Mouse (Mus musculus) urinary bladder, postnatal 10 days (tissue): ENCODE data around the gene Mum1.
"Not testable (repeated sequence)": the region's sequence is repeated elsewhere in the genome, so short reads cannot be mapped to it uniquely, and the experiment has no call there.

Experiments
- DNase-seq: peaks from one replicate; pipeline ENCODE4 v3.0.0; 2022; ENCODE audit warnings: low spot score

Gene Mum1

DNA sequence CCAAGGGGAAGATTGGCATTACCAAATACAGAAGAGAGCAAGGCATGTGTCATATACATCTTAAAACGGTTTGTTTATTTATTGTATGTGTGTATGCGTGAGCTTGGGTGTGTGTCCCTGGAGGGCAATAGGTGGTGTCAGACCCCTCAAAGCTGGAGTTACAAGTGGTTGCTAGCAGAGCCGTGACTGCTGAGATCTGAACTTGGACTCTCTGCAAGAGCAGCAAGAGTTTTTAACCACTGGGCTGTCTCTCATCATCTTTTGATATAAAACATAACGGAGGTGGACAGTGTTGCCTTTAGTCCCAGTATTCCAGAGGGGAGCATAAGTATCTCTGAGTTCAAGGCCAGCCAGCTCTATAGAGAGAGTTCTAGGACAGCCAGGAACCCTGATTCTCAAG is 18.0 kb upstream of the Mum1 start:
- DNase-seq: no peak

DNA sequence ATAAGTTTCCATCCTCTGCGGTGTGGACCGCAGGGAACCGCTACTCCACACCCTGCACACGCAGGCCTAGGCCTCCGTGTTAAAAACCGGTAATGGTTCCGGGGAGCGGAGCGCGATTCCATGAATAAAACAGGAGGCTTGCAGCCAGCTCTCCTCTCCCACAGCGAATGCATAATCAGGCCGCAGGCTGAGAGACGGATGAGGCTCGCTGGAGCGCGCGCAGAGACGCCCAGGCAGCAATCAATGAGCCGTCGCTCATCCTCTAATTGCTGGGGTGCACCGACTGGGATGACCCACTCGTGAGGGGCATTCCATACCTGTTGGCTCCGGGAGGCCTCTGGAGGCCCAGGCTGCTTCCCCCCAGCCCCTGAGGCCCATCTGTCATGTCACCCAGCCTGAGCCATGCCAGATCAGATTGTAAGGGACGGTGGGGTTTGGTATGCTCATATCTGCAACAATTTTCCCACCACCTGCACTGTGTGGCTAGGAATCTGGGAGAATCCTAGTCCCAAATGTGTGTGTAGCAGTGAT is 17.3 kb upstream of the Mum1 start:
- no peak for DNase-seq

DNA sequence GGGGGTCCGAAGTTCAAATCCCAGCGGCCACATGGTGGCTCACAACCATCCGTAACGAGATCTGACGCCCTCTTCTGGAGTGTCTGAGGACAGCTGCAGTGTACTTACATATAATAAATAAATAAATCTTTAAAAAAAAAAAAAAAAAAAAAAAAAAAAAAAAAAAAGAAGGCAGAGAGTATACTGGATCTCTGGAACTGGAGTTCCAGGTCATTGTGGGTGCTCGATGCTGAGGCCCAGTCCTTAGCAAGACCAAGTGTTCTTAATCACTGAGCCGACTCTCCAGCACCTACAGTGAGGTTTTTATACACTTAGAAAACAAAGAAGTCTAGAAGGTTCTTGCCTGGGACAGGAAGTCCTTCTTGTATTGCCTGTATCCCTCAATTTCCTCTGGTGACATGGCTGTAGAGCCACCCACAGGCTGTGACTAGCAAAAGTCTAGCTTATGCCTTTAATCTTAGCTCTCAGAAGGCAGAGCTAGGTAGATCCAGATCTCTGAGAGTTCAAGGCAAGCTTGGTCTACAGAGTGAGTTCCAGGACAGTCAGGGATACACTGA is 14.6 kb upstream of the Mum1 start:
- not testable (repeated sequence) for DNase-seq

DNA sequence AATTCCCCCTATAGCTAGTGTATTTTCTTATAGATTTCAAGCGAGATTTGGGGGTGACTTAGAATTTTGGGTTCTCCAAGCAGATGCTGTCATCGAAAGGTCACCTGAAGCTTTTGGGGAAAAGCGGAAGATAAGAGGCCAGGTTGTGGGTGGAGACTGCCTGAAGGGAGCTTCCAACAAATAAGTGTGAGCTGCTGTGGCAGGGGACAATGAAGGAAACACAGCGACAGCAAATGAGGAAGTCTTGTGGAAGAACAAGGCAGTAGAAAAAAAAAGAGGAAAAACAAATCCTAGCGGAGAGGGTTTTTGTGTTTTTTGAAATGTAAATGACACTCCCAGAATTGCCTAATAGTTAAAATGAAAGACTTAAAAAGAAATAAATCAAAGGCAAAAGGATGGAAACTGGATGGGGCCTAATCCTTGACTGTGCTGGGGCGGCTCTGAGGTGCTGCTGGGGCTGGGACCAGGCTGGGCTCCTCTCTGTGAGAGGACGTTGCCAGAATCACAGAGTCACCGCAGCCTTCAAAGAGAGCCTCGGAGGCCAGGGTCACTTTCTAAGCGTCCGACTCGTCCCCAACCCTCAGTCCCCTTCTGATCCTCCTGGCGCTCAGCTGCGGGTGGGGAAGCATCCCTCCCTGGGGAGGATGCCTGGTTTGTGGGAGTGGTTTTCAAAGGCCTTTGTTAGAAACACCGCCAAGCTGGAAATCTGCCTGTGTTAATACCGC is 11.0 kb upstream of the Mum1 start:
- no peak for DNase-seq

DNA sequence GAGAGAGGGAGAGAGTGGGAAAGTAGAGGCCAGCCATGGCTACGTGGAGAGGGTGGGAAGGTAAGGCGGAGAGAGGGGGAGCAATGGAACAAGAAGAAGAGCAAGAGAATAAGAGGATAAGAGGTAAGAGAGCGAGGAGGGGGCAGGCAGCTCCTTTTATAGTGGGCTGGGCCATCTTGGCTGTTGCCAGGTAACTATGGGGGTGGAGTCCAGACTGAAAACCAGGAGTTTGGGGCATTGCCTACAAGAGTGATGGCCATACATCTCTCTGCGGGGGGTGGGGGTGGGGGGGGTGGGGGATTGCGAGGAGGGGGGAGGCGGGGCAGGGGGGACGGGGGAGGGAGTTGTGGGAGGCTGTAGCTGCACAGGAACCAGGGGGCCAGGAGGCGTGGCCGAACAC is 5.6 kb upstream of the Mum1 start:
- DNase-seq: no peak

DNA sequence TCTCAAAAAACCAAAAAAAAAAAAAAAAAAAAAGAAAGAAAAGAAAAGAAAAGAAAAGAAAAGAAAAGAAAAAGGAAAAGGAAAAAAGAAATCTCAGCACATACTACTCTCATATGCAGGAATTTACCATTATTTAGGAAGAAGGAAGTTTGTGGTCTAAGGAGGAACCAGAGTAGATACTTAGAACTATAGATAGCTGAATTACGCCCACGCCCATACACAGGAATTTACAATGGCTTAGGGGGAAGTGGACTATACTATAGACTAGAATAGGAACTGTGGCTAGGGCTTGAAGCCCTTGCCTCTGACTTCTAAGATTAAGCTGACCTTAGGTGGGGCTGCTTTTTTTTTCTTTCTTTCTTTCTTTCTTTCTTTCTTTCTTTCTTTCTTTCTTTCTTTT is 3.1 kb upstream of the Mum1 start:
- DNase-seq: not testable (repeated sequence)

DNA sequence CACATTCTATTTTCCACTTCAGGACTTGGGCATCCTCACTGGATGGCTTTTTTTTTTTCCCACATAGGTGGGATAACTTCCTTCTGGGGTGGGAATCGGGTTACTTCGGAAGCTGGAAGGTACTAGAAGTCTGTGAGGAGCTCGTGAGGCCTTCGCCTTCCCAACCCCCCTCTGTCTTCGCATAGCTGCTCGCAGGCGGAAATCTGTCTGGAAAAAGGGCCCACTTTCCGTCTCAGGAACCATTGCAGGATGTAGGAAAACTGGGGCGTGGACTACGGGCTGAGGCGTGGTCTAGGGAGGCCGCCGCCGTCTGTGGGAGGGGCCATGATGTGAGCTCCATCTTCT is 191 bp upstream of the Mum1 start:
- no peak for DNase-seq

DNA sequence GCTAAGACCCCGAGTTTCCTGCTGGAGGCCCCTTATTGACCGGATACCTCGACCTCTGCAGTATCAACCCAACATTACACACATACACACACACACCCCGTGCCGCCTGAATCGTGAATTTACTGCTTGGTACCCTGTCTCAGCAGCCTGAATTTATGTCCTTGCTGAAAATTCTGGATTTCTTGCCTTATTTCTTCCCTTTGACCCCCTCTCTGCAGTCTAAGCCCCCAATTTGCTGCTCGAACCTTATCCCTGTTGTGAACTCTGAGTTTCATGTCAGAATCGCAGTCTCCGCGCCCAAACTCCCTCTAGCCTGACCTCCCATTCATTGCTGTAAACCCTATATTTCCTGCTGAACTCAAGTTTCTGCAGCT is 919 bp downstream of the Mum1 start:
- DNase-seq: no peak

DNA sequence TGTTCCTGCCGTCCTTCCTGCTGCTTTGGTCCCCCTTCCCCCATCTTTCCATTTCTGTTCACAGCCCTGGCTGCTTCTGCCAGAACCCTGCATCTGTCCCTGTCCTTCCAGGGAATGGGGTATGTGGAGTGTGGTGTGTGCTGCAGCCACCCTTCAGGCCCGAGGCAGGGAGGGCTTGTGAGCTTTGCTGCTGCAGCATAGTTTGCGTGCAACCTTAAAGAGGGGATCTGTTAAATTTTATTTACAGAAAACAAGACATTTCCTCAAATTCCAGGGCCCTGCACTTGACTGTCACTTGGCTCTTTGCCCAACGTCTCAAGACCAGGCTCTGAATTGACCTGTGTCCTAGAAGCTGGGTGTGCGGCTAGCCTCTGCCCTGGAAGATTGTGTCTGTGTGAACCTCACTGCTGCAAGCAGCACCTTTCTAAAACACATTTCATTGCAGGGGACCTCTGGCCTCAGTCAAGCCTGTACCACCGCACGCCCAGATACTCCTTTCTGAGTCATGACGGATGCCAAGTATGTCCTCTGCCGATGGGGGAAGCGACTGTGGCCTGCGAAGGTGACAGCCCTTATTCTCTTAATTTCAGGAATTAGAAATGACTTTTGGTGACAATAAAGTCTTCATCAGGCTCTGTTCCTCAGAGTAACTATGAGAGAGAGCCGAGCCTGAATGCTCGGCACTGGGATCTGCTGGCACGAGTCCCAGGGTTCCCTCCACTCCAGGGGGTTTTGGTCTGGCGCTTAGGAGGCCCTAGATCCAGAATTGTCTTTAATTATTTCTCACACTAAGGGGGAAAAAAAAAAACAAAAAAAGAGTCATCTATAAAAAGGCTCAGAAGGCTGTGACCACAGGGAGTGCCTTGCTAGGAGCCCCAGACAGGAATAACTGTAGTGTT is 1.9 kb downstream of the Mum1 start:
- no peak for DNase-seq

DNA sequence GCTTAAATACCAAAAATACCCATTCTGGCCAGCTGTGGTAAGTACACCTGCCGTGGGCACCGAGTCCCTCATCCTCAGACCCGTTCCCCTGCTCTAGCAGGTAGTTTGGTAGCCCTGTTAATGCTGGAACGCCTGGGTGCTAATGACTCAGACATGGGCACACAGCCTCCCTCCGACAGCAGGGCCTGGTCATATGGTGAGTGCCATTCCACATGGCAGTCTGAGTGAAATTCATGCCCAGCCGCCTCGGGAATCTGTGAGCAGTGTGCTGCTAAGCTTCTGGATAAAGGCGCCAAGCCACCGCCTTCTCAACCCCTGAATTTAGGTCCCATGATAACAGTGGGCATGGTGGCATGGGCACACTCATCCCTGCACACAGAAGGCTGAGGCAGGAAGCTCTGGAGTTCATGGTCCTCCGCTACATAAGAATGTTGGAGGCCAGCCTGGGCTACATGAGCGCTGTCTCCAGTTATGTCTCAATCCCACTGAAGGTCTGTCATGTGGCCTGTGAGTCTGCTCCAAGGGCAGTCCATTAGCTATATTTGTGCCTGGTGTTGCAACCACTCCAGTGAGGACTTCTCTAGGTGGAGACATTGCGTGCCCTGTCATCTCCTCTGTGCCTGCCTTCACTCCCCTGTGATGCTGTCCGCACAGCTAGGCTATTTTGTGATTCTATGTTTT is 10.1 kb downstream of the Mum1 start:
- DNase-seq: no peak

DNA sequence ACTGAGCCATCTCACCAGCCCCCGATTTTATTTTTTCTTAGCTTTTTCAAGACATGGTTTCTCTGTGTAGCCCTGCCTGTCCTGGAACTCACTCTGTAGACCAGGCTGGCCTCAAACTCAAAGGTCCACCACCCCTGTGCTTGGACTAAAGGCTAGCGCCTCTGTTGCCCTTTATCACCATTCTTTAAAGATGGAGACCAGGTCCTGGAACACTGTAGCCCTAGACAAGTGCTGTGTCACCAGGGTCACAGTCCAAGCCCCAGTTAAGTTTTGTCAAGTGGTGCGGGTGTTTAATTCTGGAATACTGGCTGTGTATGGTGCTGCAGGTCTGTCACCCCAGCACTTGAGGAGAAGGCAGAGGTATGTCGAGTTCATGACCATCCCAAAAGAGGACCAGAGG is 10.8 kb downstream of the Mum1 start:
- DNase-seq: no peak

DNA sequence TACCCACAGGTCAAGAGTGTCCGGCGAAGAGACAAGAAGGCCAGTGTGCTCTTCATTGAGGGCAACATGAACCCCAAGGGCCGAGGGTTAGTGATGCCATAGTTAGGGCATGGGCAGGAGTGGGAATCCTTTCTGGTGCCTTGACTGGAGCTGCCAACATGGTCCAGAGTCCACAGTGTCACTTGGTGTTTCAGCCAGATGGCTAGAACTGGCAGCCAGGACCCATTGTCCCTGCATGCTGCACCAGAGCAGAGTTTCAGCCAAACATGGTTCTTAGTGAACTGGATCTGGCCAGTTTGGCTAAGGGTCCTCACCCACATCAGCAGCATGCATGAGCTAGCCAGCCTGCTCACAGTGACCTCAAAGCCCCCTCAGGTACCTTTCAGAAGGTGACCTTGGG is 12.1 kb downstream of the Mum1 start:
- no peak for DNase-seq

DNA sequence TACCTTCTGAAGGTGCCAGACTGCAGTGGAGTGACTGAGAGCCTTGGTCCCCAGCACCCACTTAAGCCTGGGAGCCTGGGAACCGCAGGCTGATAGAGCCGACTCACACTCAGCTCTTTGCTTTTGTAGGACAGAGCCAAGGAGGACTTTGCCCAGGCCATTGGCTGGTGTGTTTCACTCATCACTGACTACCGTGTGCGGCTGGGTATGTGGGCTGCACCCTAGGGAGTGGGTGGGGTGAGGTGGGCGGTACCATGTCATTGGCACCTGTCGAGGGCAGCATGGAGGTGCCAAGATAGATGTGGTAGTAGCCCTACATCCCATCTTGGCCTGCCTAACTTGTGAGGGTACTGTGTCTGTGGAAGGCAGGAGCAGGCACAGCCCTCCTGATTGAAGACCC is 13.6 kb downstream of the Mum1 start:
- no peak for DNase-seq

DNA sequence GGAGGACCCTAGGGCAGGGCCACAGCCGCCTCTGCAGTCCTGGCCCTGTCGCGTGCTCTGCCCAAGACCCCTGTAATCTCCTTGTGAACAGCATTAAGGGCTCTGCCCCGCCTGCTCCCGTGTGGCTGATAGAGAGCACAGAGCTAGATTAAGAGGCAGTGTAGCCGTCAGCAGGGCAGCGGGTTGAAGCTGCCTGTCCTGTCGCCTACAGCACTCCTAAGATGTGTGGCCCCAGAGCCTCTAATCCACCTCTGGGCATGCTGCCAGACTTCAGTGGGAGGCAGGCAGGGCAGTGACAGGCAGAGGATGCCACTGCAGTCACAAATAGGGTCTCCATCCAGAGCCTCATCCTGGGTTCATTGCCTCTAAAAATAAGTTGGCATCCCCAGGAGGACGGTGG is 15.9 kb downstream of the Mum1 start:
- DNase-seq: no peak

DNA sequence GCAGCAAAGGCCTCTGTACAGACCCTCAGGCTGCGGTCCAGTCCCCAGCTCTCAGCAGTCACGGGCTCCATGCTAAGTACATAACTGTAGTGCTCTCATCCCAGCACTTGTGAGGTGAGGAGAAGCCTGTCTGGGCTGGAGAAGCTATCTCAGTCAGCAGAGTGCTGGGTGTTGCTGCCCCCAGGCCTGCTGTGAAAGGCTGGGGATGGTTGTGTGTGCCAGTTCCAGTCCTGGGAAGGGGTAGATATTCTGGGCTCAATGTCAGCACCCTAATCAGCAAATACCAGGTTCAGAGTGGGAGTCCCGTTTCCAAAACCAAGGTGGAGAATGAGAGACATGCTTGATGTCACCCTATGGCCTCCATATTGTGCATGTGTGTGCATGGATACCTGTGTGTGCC is 16.4 kb downstream of the Mum1 start:
- DNase-seq: no peak

DNA sequence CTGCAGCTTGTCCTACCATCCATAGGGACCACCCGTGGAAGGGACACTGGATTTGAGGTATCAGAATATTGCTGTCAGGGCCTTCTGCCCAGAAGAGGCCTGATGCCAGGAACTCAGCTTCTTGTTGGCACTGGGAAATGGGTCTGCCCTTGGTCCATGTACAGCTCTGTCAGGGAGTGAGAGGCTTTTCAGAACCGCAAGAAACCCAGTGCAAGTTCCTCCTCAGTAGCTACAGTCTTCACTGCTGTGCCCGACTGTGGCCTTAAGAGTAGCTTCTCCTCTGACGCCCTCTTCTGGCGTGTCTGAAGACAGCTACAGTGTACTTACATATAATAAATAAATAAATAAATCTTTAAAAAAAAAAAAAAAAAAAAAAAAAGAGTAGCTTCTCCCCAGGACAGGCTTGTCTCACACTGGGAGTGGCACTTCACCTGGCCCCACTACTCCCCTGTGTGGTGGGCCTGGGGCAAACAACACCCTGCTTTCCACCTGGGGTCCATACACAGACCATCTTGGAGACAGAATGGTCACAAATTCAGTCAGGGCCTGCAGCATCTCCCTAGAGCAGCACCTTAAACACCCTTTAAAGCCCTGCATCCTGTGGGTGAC is 18.7 kb downstream of the Mum1 start:
- no peak for DNase-seq

DNA sequence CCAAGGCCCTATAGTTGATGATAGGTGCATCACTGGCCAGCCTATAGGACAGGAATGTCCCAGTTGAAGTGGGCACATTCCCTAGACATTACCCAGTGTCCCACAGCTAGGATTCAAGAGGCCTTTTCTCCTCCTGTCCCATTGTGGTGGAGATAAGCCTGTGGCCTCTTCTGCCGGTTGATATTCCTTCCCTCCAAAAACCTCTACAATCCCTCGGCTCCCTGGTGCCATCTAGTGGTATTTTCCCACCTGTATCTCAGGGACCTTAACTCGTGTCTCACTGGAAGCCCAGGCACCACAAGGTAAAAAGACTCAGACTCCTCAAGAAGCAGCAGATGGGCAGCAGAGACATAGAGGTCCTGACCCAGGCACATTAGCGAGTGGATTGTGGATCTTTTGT is 19.4 kb downstream of the Mum1 start:
- DNase-seq: no peak

DNA sequence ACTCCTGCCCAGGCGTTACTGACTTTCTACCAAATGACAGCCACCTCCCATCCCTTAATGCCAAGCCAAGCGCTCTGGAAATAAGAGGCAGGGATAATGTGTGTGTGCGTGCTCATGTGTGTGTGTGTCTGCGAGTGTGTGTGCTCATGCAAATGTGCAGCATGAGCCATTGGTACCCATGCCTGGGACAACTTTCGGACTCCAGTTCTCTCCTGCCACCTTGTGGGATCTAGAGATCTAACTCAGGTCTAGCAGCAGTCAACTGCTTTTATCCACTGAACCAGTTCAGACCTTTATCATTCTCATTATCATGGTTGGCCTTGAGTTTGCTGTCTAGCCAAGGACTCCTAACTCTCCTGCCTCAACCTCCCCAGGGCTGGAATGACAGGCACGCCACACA is 21.6 kb downstream of the Mum1 start:
- DNase-seq: no peak

DNA sequence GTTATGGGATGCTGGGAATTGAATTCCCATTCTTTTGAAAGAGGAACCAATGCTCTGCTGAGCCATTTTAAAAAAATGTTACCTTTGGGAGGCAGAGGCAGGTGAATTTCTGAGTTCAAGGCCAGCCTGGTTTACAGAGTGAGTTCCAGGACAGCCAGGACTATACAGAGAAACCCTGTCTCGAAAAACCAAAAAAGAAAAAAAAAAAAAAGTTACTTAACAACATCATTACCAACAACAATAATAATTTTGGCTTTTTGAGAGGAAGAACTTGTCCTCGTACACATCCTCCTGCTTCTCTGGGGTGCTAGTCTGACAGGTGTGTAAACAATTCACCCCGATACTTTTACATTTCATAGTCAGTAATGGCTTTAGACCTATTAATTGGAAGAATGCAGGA is 22.2 kb downstream of the Mum1 start:
- not testable (repeated sequence) for DNase-seq

DNA sequence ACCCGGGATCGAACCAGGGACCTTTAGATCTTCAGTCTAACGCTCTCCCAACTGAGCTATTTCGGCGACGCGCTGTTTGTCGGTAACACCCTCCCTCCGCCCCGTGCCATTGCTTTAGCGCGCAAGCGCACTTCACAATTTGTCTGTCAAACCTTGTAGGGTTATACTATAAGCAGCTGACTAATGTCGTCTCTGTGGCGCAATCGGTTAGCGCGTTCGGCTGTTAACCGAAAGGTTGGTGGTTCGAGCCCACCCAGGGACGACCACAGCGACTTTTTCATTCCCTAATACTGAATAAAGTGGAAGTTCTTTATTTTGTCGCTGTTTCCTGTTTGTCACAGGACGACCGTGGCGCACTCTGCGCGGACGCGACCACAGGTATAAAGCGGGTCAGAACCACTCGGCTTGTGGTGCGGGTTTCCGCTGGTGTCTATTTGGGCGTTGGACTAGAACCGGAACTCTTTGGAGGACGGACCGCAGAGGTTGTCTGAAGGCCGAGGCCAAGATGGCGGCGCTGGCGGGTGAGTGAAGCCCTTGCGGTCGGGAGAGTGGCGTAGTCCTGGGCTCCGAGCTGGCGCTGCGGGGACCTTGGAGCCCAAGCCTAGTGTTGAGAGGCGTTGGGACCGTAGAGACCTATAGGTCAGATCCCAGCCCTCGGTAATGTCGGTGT is 22.9 kb downstream of the Mum1 start, which contains the start of gene Ndufs7:
Gene Ndufs7 (plus strand): TSS at position 151 of the 670 bp plus-strand sequence.
- peak; percentile 75 for DNase-seq

DNA sequence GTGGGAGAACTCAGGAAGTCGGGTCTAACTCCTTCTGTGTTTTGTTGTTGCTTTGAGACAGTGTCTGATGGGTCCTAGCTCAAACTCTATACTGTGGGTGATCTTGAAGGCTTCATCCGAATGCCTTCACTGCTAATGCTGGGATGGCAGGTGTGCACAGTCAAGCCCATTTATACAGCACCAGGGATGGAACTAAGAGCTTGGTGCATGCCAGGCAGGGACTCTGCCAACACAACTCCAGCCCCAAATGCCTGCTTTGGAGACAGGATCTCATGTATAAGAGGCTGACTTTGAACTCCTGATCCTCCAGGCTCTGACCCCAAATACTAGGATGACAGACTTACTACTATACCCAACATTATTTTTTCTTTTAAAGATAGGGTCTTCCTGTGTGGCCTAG is 23.8 kb downstream of the Mum1 start:
- no peak for DNase-seq
